Mouse (Mus musculus) hindlimb bud, embryonic 11.5 days (tissue): ENCODE measurements at regions not wholly inside any gene's neighbourhood (a gene's known extent, or its start where the extent isn't known, plus 50 kb on each side); places are given as distances from the start of the nearest gene placed in this dataset.
A peak's percentile ranks its signal among the peaks of the same experiment; 100 is the strongest.

Source experiments
- DNase-seq: peaks from one replicate; pipeline ENCODE4 v3.0.0-alpha.2; 2012; ENCODE audit warnings: low read depth, low spot score; ENCODE audit errors: extremely low spot score

DNA sequence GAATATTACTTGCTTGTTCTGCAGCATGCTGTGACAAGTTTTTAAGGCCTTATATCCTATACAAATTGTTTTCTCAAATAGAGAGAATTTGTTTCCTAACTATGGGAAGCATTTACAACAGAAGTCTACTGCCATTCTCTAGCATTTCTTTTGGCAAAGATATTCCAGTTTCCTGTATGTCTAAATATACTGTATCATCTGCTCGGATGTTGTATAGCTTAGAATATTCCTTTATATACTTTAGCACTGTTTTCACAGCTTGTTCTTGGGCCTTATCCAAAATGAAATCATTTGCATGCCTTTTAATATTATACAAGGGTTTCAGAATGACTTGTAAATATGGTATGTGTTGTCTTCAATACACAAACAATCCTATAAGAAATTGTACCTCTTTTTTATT is 92.1 kb upstream of the Ins2 start:
- no peak for DNase-seq

DNA sequence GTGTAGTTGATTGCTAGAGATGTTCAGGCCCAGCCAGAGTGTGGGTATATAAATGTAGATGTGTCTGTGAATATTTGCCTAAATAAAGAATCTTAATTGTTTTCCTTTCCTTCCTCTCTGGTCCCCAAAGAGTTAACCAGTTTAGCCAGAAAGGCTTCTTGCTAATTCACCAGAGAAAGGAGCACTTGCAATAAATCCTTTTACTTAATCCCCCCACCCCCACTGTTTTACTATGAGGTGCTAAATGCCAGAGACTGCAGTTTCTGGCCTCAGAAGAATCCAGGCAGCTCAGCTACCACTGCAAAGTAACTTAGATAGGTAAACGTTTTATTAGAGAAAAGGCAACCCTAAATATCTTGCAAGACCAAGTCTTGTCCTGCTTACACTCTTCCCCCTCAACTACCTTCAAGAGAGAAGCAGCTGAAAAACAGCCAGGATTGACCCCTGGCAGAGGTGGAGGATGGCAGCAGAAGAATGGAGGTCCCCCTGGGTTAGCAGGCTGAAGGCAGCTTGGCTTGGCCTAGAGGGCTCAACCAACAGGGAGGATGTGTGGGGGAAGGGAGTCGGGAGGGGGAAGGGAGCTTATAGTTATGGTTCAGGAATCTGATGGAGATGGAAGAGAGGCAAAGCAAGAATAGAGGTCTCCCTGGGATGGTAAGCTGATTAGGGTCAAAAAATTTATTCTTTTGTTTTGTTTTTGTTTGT is 87.9 kb upstream of the Ins2 start:
- peak; percentile 33 for DNase-seq

DNA sequence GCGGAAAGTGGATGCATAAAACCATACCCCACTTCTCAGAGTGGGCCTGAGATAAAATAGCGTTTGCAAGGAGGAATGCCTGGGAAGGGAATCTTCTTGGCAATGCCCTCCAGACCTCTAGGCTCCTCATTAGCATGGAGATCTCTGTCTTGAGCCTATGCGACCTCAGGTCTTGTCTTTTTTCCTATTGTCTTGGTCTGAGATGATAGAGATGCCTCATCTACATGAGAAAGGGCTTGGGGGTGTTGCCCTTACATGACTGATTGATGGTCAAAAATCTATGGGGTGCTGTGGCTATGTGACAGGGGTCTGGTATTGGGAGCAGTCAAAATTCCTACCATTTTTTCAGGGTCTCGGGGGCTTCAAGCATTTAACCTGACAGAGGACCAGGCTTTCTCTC is 67.5 kb upstream of the Ins2 start:
- DNase-seq = no peak

DNA sequence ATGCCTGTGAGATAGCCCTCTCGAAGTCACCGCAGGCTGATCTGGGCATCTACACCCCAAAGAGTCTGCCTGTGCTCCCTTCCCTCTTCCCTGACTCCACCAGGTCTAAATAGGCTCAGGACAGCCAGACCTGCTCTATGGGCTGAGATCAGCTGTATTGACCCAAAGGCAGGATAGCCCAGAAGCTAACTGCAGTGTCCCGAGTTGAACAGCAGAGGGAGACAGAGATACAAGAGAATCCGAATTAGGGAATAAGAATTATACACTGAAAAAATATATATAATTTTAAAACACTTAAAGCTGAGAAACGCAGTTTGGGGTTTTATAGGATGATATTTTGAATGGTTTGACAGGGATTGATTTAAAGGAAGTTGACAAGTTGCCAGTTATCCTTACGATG is 56.2 kb upstream of the Ins2 start:
- peak; percentile 18 for DNase-seq

DNA sequence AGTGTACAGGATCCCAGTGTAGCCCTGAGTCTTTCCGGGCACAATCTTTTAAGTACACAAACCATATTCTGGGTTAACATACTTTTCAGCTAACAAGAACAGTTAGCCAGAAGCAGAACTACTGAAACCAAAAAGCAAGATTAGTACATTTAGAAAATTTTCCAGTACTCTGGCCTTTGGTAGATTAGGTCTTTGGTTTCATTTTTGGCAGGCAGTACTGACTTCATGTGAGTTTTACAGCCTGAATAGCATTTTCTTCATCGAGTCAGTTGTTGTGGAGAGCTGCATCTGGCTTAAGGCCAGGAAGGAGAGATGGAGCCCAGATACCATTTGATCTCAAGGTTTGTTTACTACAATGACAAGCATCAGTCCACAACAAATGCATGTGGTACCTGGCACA is 51.3 kb upstream of the Ins2 start:
- DNase-seq = no peak
